Mouse (Mus musculus) liver, embryonic 11.5 days (tissue): ENCODE measurements around the gene Cfap161. TPM values are rescaled to one million over a fixed set of nuclear protein-coding genes. Genes with fewer than 3 reads are reported as not detected.
A peak's percentile ranks its signal among the peaks of the same experiment; 100 is the strongest.

Source experiments
- ATAC-seq: fragments of 200-750 bp; cut with Nextera tagmentation; replicated peaks from 2 replicates; pipeline ENCODE4 v1.8.0; 2017; ENCODE audit warnings: moderate number of reproducible peaks, mild to moderate bottlenecking, moderate TSS enrichment, moderate library complexity; ENCODE audit not compliant: low FRiP score
- DNase-seq: peaks from one replicate; pipeline ENCODE4 v3.0.0-alpha.2; 2017; ENCODE audit warnings: low spot score
- H3K27ac ChIP-seq: fragments of 300-500 bp; sonication (generic); 2 replicates; pipeline ENCODE4 v1.5.1; 2014; ENCODE audit warnings: mild to moderate bottlenecking, low read depth, low read length, control low read depth
- H3K27me3 ChIP-seq: fragments of 300-500 bp; sonication (generic); replicated peaks from 2 replicates; pipeline ENCODE4 v1.6.1; 2014; ENCODE audit warnings: low read length, mixed read lengths; ENCODE audit not compliant: control insufficient read depth, insufficient read depth
- H3K36me3 ChIP-seq: fragments of 300-500 bp; sonication (generic); 2 replicates; pipeline ENCODE4 v1.6.1; 2014; ENCODE audit warnings: mild to moderate bottlenecking, low read length, moderate library complexity, mixed read lengths; ENCODE audit not compliant: control insufficient read depth, insufficient read depth
- H3K4me1 ChIP-seq: fragments of 300-500 bp; sonication (generic); replicated peaks from 2 replicates; pipeline ENCODE4 v1.6.1; 2014; ENCODE audit warnings: low read length, mixed read lengths; ENCODE audit not compliant: control insufficient read depth, insufficient read depth
- H3K4me2 ChIP-seq: fragments of 300-500 bp; sonication (generic); 2 replicates; pipeline ENCODE4 v1.6.1; 2014; ENCODE audit warnings: mild to moderate bottlenecking, control low read depth, moderate library complexity
- H3K4me3 ChIP-seq: fragments of 300-500 bp; sonication (generic); 2 replicates; pipeline ENCODE4 v1.5.1; 2014; ENCODE audit warnings: low read depth, low read length, control low read depth
- H3K9ac ChIP-seq: fragments of 300-500 bp; sonication (generic); 2 replicates; pipeline ENCODE4 v1.6.1; 2014; ENCODE audit warnings: low read depth, low read length, control low read depth
- H3K9me3 ChIP-seq: fragments of 300-500 bp; sonication (generic); 2 replicates; pipeline ENCODE4 v1.6.1; 2016; ENCODE audit warnings: low read length, inconsistent platforms, mixed read lengths; ENCODE audit not compliant: control insufficient read depth
- WGBS: fragments of 180-500 bp; shearing (Covaris S2); extraction: QIAGEN DNeasy Blood & Tissue Kit; methylation state at CpG from one replicate; pipeline ENCODE4 v1.1.7; 2014; 5-methylcytosine and 5-hydroxymethylcytosine counted together
- polyA plus RNA-seq: library from polyadenylated mRNA; unstranded; fragments of >200 nt; fragmentation: Nextera tagmentation; extraction: Ambion mirVana; gene quantifications from 2 replicates; pipeline ENCODE4 v1.2.1, GENCODE M21; 2014

Cfap161 gene
- polyA plus RNA-seq, 1 experiment from 2014 or later = not detected

GRCm38 (mm10) chr7:83798004-83798403 is 3.3 kb upstream of the Cfap161 start:
- H3K4me1 ChIP-seq = no peaks in the 10 kb centered on the region
- H3K4me3 ChIP-seq = no peak overlapping the region
- H3K9ac ChIP-seq = no peak overlapping the region
- no peak for ATAC-seq
- DNase-seq = no peak
- no peak overlapping the region for H3K4me2 ChIP-seq
- H3K9me3 ChIP-seq = no peaks in the 10 kb centered on the region
- H3K27me3 ChIP-seq = no peaks in the 10 kb centered on the region
- no peaks in the 10 kb centered on the region for H3K36me3 ChIP-seq
- no peak overlapping the region for H3K27ac ChIP-seq

GRCm38 (mm10) chr7:83796177-83796576 is 1.5 kb upstream of the Cfap161 start:
- H3K9ac ChIP-seq = no peak overlapping the region
- no peak overlapping the region for H3K4me3 ChIP-seq
- no peak for DNase-seq
- 66% methylated on average over 5 of the region's 5 CpGs for WGBS
- ATAC-seq = no peak
- no peaks in the 10 kb centered on the region for H3K27me3 ChIP-seq
- H3K27ac ChIP-seq = no peak overlapping the region
- H3K4me2 ChIP-seq = no peak overlapping the region
- H3K4me1 ChIP-seq = no peaks in the 10 kb centered on the region
- H3K9me3 ChIP-seq = no peaks in the 10 kb centered on the region
- no peaks in the 10 kb centered on the region for H3K36me3 ChIP-seq

GRCm38 (mm10) chr7:83794006-83794683 is 535 bp downstream of the Cfap161 start:
- Histone ChIP-seq H3K36me3 (no peaks in the 10 kb centered on the region), H3K27me3 (no peaks in the 10 kb centered on the region), H3K4me3 (no peak overlapping the region), H3K9ac (no peak overlapping the region), H3K9me3 (no peaks in the 10 kb centered on the region), H3K27ac (no peak overlapping the region), H3K4me1 (no peaks in the 10 kb centered on the region), H3K4me2 (no peak overlapping the region)
- WGBS = 36% methylated on average over 11 of the region's 11 CpGs
- ATAC-seq = peak; percentile 10; the same call in 1 of the 2 replicates
- no peak for DNase-seq

GRCm38 (mm10) chr7:83780881-83781280 is 13.8 kb downstream of the Cfap161 start:
- no peak for DNase-seq
- Histone ChIP-seq H3K36me3 (no peaks in the 10 kb centered on the region), H3K4me2 (no peak overlapping the region), H3K9ac (no peak overlapping the region), H3K27me3 (no peaks in the 10 kb centered on the region), H3K27ac (no peak overlapping the region), H3K9me3 (no peaks in the 10 kb centered on the region), H3K4me3 (no peak overlapping the region), H3K4me1 (no peaks in the 10 kb centered on the region)
- WGBS = 79% methylated on average over 4 of the region's 4 CpGs
- no peak for ATAC-seq

- Histone ChIP-seq H3K4me1 (no peaks in the 10 kb centered on the region), H3K9me3 (no peaks in the 10 kb centered on the region), H3K4me3 (no peak overlapping the region), H3K36me3 (no peaks in the 10 kb centered on the region), H3K4me2 (no peak overlapping the region), H3K9ac (no peak overlapping the region), H3K27me3 (no peaks in the 10 kb centered on the region), H3K27ac (no peak overlapping the region)
- 57% methylated on average over 4 of the region's 4 CpGs for WGBS
- ATAC-seq (no peak), DNase-seq (no peak)
Observed at GRCm38 (mm10) chr7:83780026-83780425, 14.7 kb downstream of the Cfap161 start.

- Histone ChIP-seq H3K4me1 (no peaks in the 10 kb centered on the region), H3K27ac (no peak overlapping the region), H3K4me2 (no peak overlapping the region), H3K27me3 (no peaks in the 10 kb centered on the region), H3K9ac (no peak overlapping the region), H3K4me3 (no peak overlapping the region), H3K9me3 (no peaks in the 10 kb centered on the region), H3K36me3 (no peaks in the 10 kb centered on the region)
- DNase-seq (no peak), ATAC-seq (no peak)
- WGBS = 54% methylated on average over 2 of the region's 2 CpGs
Observed at GRCm38 (mm10) chr7:83779028-83779427, 15.7 kb downstream of the Cfap161 start.

- no peak overlapping the region for H3K9ac ChIP-seq
- no peaks in the 10 kb centered on the region for H3K9me3 ChIP-seq
- H3K27me3 ChIP-seq = no peaks in the 10 kb centered on the region
- H3K4me1 ChIP-seq = no peaks in the 10 kb centered on the region
- no peak overlapping the region for H3K27ac ChIP-seq
- ATAC-seq (no peak), DNase-seq (no peak)
- H3K36me3 ChIP-seq = no peaks in the 10 kb centered on the region
- WGBS = 51% methylated on average over 2 of the region's 2 CpGs
- H3K4me3 ChIP-seq = no peak overlapping the region
- H3K4me2 ChIP-seq = no peak overlapping the region
Observed at GRCm38 (mm10) chr7:83778516-83778915, 16.2 kb downstream of the Cfap161 start.

- no peaks in the 10 kb centered on the region for H3K9me3 ChIP-seq
- no peak overlapping the region for H3K9ac ChIP-seq
- no peak overlapping the region for H3K27ac ChIP-seq
- DNase-seq = no peak
- no peak overlapping the region for H3K4me3 ChIP-seq
- ATAC-seq = no peak
- WGBS = 34% methylated on average over 5 of the region's 5 CpGs
- H3K36me3 ChIP-seq = no peaks in the 10 kb centered on the region
- H3K27me3 ChIP-seq = no peaks in the 10 kb centered on the region
- H3K4me2 ChIP-seq = no peak overlapping the region
- no peaks in the 10 kb centered on the region for H3K4me1 ChIP-seq
Observed at GRCm38 (mm10) chr7:83774721-83775120, 20.0 kb downstream of the Cfap161 start.

GRCm38 (mm10) chr7:83763674-83764073 is 31.0 kb downstream of the Cfap161 start:
- no peak overlapping the region for H3K4me2 ChIP-seq
- no peak overlapping the region for H3K27ac ChIP-seq
- no peaks in the 10 kb centered on the region for H3K36me3 ChIP-seq
- WGBS = 69% methylated on average over 3 of the region's 3 CpGs
- H3K9ac ChIP-seq = no peak overlapping the region
- no peak for ATAC-seq
- H3K9me3 ChIP-seq = no peaks in the 10 kb centered on the region
- H3K27me3 ChIP-seq = no peaks in the 10 kb centered on the region
- no peaks in the 10 kb centered on the region for H3K4me1 ChIP-seq
- H3K4me3 ChIP-seq = no peak overlapping the region
- DNase-seq = no peak
